Mouse (Mus musculus) gastrocnemius, adult 8-10 months (tissue): Measurements from ENCODE around the gene Cnksr3. TPM values are rescaled to one million over a fixed set of nuclear protein-coding genes. Genes with fewer than 3 reads are reported as not detected.
A peak's percentile ranks its signal among the peaks of the same experiment; 100 is the strongest.

Experiments
- DNase-seq, 2 experiments: peaks; one replicate each; pipeline ENCODE4 v3.0.0; 2022; ENCODE audit warnings: low spot score in 2 of 2
- total RNA-seq, 4 experiments: library from RNA; stranded (reverse); gene quantifications; 2 replicates each; pipeline ENCODE4 v1.2.4; 2022

Gene Cnksr3
- total RNA-seq, 4 experiments from 2014 or later: 2.6 to 7.0 (median 3.5) TPM

- no peak for DNase-seq
These were observed 62.1 kb downstream of the Cnksr3 start for GRCm38 (mm10) chr10:7149671-7150595.

GRCm38 (mm10) chr10:7145614-7146013 lies 66.4 kb downstream of the Cnksr3 start:
- no peak for DNase-seq

- DNase-seq: no peak
These were observed 67.8 kb downstream of the Cnksr3 start for GRCm38 (mm10) chr10:7144081-7144783.

GRCm38 (mm10) chr10:7142287-7142686 lies 69.8 kb downstream of the Cnksr3 start:
- no peak for DNase-seq

- no peak for DNase-seq
These were observed 71.8 kb downstream of the Cnksr3 start for GRCm38 (mm10) chr10:7140282-7140681.

DNA sequence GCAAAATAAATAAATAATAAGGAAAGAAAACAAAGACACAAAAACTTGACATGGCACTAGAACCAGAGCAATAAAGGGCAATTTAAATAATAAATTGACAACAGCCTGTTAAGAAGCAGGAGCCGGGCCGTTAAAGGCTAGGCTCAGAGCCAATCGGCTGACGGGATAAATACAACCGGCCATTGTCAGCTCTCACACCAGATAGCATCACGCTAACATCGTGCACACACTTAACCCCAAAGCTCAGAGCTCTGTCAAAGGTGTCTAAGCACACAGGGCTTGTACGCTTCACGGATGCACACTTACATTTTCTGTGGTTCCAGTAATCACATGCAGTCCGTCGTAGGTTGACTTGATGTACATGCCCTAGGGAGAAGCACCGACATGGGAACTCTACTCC lies 74.0 kb downstream of the Cnksr3 start:
- no peak for DNase-seq

DNA sequence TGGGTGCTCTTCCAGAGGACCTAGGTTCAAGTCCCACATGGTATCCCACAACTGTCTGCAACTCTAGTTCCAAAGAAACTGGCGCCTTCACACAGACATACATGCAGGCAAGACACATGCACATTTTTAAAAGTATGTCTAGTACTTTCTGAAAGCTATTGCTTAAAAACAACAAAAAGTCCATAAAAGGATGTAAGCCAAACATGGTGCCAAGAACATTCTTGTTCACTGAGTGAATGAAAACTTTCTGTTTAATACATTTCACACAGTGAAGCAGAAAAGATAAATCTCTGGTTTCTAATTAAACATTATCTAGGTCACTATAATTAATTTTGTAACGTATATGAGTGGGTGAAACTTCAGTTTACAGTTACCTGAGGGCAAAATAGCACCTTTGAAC lies 76.3 kb downstream of the Cnksr3 start:
- no peak for DNase-seq

- no peak for DNase-seq
These were observed 79.0 kb downstream of the Cnksr3 start for GRCm38 (mm10) chr10:7133005-7133404.

GRCm38 (mm10) chr10:7131441-7131840 lies 80.6 kb downstream of the Cnksr3 start:
- DNase-seq: no peak

- no peak for DNase-seq
These were observed 84.2 kb downstream of the Cnksr3 start for GRCm38 (mm10) chr10:7127828-7128227.

DNA sequence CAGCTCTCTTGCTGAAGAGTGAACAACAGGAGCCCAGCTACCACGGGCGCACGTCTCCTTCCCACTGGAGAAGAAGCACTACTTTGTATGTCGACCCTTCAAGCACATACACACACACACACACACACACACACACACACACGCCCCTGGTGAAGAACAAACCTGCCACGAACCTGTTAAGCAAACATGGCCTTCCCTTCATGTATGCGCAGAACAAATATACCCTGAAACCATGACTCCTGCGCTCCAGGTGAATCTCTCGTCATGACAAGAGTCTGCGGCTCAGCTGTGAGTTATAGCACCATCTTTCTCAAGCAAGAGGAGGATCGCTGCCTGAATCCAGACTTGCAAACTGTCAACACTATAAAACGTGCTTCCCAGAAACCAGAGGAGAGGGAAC lies 85.2 kb downstream of the Cnksr3 start:
- DNase-seq: no peak

DNA sequence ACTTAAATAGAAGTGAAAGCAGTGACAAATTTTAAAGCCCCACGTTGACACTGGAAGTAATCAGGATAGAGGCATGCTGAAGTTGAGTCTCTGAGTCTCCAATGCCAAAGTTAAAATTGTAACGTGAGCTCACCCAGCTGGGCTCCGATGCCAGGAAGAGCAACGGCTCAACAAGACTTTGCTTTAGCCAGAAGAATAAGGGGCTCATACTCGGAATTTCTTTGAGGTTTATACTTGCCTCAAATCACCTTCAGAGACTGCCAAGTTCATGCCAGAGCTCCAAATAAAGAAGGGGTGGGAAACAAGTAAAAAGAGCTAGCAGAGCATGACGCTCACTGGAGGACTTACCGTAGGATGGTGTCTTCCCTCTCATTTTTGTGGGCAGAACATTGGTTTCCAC lies 85.8 kb downstream of the Cnksr3 start:
- DNase-seq: peak in 1 of 2 experiments; percentile 28

DNA sequence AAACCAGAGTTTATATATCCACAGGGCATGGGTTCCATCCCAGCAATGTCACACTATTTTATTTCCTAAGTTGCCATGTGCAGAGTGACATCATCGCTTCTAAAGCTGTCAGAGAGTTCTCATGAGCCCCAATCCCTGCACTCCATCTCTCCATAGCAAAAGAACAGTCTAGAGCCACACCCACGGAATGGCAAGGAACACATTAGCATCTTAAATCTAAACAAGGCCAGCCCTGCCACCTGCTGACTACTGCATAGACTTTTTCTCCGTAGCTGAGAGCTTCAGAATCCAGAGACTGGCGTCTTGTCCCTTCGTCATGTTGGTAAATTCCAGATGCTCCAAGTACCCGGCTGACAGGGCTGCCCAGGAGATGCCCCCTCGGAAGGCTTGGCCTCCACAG lies 87.0 kb downstream of the Cnksr3 start:
- DNase-seq: no peak

- no peak for DNase-seq
These were observed 89.7 kb downstream of the Cnksr3 start for GRCm38 (mm10) chr10:7122294-7122693.

DNA sequence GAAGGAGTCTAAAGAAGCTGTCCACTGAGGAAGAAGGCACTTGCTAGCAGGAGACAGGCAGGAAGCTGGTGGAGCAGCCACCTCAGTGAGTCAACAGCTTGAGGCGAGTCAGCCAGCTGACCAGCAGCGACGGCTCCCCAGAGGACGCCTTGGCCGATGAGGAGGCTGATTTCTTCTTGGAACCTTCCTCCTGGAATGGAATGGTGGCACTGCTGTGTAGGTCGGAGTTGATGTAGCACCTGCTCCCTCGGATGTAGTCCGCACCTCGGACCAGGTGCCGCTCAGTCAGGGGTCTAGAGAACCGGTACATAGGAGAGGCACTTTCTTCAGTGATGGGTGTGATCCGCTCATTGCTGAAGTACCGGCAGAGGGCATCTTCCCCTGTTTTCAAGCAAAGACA lies 91.8 kb downstream of the Cnksr3 start:
- DNase-seq: peak in 1 of 2 experiments; percentile 15

GRCm38 (mm10) chr10:7118258-7119077 lies 93.6 kb downstream of the Cnksr3 start:
- DNase-seq: peak; percentile 73 to 82

- DNase-seq: peak; percentile 22 to 36
These were observed 94.3 kb downstream of the Cnksr3 start for GRCm38 (mm10) chr10:7117785-7118184.

DNA sequence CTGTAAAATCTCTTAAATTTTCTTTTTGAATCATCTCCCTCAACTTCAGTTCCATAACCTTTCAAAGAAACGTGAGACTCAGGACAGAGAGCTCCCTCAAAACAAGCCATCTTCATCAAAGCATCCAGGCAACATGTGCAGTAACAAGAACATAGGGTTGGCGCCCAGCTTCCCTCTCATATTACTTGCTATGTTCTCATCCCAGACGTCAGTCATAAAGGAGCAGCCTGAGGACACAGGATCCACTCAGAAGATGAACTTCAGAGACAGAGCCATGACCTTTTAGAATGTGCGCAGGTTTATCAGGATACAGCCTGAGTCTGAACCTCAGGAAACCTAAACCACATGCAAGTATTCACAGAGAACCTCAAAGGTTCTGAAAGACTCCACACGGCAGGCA lies 97.2 kb downstream of the Cnksr3 start:
- no peak for DNase-seq

DNA sequence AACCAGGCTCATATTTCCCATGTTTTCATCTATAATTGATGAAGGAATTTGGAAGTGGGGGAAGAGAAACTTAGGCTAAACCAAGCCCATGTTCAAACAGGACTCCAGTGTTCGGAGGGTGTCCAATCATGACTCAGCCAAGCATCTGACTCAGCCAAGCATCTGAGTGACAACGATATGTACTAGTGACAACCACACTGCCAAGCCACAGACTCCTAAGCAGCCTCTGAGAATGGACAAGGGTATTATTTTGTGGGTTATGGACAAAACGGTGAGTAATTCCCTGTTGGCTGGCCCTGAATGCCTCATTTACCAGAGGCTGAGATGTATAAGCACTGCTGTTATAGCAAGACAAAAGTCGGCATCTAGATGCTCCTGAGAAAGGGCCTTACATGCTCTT lies 98.3 kb downstream of the Cnksr3 start:
- DNase-seq: no peak

GRCm38 (mm10) chr10:7113144-7113543 lies 98.9 kb downstream of the Cnksr3 start:
- DNase-seq: no peak

DNA sequence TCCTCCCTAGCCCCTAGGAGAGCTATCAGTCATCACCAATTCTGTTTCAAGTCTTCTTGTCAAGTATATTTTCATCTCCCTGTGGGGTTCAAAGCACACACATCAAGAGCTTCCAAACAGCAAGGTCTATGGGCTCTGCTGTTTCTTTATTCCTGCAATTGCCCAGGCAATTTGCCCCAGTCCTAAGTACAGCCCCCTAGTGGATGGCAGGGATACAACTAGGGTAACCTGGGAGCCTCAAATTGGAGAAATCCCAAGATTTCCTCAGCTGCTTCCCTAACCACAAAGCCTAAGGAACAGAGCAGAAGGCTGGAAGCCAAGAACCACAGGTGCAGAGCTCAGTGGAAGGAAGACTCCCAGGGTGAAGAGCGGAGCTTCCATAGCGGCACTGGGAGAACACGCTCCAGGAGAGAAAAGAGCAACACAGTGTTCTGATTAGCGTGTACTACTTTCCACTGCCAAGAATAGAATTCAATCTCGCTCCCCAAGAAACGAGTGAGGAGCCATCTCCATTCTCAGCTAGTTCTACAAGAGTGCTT lies 100.5 kb downstream of the Cnksr3 start:
- peak; percentile 29 to 34 for DNase-seq
